Mouse (Mus musculus) thymus, adult 2 months (tissue): Measurements from ENCODE around the gene Ace.

Experiments used
- CTCF ChIP-seq: fragments of 200-500 bp; IDR thresholded peaks from 2 replicates; pipeline ENCODE4 v1.5.1; 2012; ENCODE audit warnings: mild to moderate bottlenecking, control low read depth, low read length, moderate library complexity, borderline replicate concordance; ENCODE audit not compliant: control insufficient read depth, poor library complexity, insufficient read depth; ENCODE audit errors: extremely low read depth
- POLR2A ChIP-seq: fragments of 200-500 bp; IDR thresholded peaks from 2 replicates; pipeline ENCODE4 v1.6.1; 2012; ENCODE audit warnings: mild to moderate bottlenecking, low read length, control low read depth, moderate library complexity; ENCODE audit not compliant: control insufficient read depth, poor library complexity, insufficient read depth; ENCODE audit errors: extremely low read depth

GRCm38 (mm10) chr11:105952111-105952510, 15.6 kb upstream of the Ace start:
- no peak for TF ChIP-seq POLR2A
- TF ChIP-seq CTCF: no peak
